Mouse (Mus musculus) lung, adult 2 months (tissue): ENCODE measurements around the gene Syce3.

ENCODE experiments used
- CTCF ChIP-seq: fragments of 200-500 bp; IDR thresholded peaks from 2 replicates; pipeline ENCODE4 v1.5.1; 2011; ENCODE audit warnings: mild to moderate bottlenecking, low read length, control low read depth; ENCODE audit not compliant: insufficient read depth
- POLR2A ChIP-seq: fragments of 200-500 bp; IDR thresholded peaks from 2 replicates; pipeline ENCODE4 v1.6.1; 2011; ENCODE audit warnings: low read depth, mild to moderate bottlenecking, control low read depth, low read length, borderline replicate concordance; ENCODE audit errors: extremely low read depth

DNA sequence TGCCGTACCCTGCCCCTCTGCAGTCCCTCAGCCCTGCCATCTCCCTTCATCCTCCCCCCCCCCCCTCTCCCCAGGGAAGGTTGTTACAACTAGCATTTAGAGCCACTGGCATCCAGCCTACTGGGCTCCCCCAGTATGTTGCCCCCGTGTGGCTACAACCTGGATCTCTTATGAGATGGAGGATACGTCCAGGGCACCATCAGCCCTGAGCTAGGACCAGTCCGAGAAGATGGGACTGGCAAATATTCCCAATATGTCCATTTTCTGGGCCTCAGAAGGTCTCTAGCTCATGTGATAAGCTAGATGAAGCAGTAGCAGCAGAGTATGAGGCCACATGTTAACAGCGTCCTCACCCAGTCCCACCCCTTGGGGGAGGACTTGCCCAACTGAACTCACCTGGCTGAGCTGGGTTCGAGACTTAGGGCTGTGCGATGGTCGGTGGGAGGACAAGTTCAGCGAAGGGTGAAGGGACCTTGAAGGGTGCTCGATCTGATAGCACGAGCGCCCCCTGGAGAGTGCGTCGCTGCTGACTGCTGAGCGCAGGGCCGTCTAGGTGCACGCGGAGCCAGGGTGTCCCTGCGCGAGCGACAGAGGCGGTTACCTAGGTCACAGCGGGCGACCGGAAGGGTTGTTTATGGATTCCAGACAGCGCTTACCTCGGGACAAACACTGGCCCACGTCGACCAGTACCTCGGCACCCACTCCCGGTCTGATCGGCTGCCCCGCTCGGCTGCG, 37.1 kb downstream of the Syce3 start:
- TF ChIP-seq CTCF (peak; percentile 72), POLR2A (no peak; the same call in 1 of the 2 replicates)
